Mouse (Mus musculus) urinary bladder, postnatal 36 days (tissue): ENCODE results near the gene Lars2.
A peak's percentile ranks its signal among the peaks of the same experiment; 100 is the strongest.
"Not testable (repeated sequence)": the region's sequence is repeated elsewhere in the genome, so short reads cannot be mapped to it uniquely, and the experiment has no call there.

Experiments used
- DNase-seq, 2 experiments: peaks; one replicate each; pipeline ENCODE4 v3.0.0; 2022; ENCODE audit warnings: low spot score in 2 of 2, mixed read lengths in 1 of 2

Gene Lars2

DNA sequence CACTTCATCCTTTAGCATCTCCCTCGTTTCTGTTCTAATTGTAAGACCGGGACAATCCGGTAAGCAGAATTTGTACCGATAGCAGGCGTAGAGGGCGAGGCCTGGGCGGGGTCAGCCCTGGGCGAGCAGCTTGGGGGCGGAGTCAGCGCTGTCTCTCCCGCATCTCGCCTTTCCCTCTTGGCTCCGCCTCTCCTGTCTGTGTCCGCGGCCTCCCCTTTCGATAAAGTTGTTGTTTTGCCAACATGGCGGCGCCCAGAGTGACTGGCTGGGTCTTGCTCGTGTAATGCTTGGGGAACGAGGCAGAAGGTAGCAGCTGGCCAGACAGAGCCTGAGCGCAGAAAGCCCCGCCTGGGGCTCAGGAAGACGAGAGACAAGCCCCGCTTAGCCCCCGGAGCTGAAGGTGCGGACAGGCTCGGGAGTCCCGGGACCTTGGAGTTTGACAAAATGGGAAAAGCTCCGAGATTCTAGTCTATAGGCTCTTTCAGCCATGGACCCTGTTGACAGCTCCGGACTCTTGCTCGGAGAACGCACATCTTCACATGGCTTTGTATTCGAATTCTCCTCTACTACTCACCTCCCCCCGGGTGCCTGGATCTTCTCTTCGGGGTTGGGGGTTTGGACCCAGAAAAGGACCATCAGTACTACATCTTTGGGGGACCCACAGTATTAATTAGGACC is at the start of gene Lars2:
Gene Lars2 (plus strand): TSS at position 220 of the 678 bp plus-strand sequence.
- DNase-seq: peak; percentile 90 to 93

DNA sequence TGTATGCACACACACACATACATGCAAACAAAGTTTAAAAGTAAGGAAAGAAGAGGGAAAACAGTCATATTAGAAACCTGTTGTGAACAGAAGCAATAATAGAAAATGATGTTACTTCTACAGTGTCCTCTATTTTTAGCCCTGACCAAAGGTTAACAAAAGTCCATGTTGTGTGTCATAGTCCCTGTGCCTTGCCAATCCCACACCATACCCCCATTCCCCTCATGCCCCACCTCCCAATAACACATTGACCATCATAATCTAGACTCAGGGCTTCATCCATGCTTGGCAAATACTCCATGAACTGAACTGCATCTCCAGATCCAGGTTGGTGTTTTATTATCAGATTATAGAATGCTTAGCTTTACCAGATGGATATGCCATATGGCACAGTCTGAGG is 40.6 kb upstream of the Lars2 start:
- DNase-seq: no peak

DNA sequence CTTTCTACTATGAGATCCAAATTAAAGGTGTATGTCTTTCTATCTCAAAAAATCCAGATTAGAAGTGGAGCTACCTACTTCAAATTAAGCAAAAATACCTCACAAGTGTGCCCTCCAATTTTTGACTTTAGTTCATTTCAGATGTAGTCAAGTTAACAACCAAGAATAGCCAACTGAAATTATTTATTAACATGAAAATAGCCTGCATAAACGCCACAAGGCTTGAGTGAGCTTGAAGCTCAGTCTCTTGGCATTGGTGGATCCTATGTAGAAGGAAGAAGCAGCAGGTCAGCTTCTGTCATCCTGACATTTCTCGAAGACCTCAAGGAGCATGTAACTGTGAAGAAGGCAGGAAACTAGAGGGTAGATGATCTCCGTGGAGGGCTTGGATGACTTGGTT is 38.4 kb upstream of the Lars2 start:
- DNase-seq: no peak

DNA sequence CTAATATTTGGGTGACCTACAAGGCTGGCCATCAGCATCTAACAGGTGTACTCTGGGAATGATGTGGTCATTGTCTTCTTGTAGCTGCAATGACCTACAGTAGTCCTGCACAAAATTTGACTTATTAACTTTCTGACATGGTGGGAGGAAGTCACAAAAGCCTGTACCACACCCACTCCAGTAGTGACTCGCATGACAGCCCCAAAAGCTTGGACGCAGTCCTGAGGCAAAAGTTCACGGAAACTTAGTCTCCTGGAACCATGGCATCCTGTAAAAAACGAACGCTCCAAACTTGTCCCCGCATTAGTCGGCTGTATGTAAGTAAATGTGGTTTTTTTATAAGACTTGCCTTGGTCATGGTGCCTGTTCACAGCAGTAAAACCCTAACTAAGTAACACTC is 36.9 kb upstream of the Lars2 start:
- DNase-seq: no peak

DNA sequence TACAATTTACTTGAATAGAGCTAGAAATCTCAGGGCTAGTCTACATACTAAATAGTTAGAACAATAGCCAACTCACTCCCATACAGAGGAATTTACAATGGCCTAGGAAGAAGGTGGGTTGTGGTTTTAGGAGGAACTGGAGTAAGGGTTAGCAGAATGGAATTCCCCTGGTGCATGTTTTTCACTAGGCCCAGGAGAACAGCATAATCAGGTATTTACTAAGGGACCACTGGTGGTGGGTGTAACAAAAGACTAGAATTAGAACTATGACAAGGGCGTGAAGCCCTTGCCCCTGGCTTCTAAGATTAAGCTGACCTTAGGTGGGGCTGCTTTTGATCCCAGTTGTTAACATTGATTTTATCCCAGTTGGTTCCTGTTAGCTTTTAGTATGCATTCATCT is 36.5 kb upstream of the Lars2 start:
- not testable (repeated sequence) for DNase-seq

DNA sequence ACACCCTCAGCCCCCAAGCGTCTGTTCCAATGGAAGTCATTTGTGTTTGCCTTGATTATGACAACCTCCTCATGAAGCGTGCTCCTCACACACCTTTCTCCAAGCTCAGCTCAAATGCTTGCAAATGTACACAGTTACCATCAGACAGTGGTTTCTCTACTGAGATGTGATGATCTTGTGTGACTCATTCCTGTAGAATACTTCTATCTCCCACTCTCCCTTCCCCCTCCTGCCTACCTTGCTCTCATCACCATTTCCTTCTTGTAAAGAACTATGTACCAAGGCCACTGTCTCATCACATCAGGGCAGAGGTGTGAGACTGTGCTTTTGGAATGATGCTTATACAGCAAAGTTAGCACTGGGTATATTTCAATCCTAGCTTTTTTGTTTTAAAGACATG is 33.2 kb upstream of the Lars2 start:
- no peak for DNase-seq

DNA sequence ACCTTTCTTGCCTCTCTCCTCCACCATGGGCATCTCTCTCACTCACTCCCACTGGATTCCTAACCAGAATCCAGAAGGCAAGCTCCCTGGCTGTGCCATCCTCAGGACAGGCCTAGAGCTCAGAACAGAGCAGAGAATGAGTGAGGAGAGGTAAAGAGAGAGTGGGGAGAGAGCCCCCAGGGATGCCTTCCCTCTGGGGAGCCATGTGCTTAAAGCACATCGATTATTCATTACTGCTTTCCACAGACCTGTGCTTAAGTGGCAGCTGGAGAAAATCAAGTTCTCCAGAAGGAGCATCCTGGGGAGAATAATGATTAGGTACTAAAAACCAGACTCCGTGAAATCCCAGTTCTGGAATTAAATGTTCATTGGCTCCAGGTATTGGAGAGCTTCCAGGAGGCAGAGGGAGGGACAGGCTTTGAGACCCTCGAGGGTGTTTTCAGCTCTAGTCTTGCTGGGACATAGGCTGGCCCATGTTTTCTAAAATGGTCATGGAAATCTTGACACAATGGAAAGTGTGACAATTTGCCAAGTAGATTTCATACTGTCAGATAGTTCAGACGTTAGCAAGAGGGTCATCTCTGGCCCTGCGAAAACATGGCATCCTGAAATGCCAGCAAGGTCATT is 31.6 kb upstream of the Lars2 start:
- DNase-seq: no peak

DNA sequence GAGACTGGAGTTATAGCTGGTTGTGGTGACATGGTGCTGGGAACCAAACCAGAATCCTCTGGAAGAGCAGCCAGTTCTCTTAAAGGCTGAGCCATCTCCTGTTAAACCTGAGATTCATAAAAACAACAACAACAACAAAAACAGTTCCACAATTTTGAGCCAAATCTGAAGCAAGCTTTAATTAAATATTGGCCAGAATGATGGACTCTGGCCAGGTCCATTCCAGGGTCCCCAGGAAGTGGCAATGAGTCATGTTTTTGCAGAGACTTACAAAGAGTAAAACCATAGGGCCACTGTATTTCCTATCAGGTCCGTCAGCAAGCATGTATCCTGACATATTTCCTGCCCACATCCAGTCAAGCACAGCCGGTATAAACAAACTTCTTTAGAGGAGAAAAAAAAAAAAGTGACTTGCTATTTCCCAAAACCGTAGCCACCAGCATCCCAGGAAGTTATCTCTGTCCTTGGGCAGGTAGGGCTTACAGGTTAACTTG is 27.0 kb upstream of the Lars2 start:
- no peak for DNase-seq

DNA sequence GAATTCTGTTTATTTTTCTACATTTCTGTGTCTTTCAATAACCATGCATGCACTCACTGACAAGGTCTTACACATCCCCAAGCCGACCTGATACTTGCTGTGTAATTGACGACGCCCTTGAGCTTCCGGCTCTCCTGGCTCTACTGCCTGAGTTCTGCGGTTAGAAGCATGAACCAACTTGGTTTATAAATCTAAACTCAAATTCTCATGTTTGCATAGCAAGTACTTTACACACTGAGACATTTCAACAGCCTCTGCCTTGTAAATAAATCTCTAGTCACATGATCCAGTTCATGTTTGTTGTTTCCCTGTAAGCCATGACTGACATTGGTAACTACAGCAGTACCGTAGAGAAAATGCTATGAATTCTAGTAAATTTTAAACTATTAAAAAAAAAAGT is 25.5 kb upstream of the Lars2 start:
- DNase-seq: peak; percentile 33 to 44

DNA sequence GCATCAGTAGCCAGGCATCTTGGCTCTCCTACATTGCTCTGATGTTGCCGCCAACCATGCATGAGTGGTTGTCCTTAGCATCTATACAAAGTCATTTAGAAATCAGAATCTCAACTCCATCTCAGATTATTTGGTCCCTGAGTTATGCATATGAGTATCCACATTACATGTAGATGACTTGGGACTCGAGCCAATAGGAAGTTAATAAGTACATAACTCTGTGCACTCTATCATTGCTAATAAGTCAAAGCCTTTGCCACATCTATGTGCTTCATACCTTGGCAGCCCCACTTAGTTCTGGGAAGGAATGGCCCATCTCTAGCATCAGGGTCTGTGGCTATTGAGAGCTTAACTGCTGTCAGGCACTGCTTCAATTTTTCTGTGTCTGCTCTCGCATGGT is 23.7 kb upstream of the Lars2 start:
- no peak for DNase-seq

DNA sequence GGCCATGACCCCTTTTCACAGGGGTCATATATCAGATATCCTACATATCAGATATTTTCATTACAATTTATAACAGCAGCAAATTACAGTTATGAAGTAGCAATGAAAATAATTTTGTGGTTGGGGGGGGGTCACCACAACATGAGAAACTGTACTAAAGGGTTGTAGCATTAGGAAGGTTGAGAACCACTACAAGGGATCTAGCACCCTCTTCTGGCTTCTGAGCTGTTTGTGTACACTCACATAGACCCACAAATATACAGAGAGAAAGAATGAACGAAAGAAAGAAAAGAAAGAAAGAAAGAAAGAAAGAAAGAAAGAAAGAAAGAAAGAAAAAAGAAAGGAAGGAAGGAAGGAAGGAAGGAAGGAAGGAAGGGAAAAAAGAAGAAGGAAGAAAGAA is 17.4 kb upstream of the Lars2 start:
- not testable (repeated sequence) for DNase-seq

DNA sequence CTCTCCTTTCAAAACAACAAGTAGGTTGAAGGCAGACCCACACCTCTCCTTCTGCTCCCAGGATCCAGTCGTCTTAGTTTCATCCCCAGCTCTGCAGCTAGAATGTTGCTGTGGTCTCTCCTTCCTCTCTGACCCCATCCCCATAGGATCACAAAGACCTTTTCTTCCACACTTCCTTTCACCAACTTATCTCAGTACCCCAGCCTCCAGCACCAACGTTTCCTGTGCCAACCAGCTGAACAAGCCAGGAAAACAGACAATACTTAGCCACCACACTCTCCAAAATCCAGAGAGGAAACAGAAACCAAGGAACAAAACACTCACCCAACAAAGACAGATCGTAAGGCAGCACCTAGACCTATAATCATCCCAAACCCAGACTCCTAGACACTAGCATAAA is 6.7 kb upstream of the Lars2 start:
- no peak for DNase-seq

DNA sequence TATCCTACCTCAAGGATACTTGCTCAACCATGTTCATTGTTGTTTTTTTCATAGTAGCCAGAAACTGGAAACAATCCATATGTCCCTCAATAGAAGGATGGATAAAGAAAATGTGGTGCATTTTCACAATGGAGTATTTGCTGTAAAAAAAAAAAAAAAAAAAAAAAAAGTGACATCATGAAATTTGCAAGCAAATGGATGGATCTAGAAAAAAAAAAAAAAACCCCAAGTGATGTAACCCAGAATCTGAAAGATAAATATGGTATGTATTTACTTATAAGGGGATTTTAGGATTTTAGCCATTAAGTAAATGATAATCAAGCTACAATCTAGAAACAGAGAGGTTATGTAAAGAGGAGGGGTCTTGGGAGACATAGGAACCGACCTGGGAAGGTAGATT is 1.4 kb upstream of the Lars2 start:
- DNase-seq: no peak

DNA sequence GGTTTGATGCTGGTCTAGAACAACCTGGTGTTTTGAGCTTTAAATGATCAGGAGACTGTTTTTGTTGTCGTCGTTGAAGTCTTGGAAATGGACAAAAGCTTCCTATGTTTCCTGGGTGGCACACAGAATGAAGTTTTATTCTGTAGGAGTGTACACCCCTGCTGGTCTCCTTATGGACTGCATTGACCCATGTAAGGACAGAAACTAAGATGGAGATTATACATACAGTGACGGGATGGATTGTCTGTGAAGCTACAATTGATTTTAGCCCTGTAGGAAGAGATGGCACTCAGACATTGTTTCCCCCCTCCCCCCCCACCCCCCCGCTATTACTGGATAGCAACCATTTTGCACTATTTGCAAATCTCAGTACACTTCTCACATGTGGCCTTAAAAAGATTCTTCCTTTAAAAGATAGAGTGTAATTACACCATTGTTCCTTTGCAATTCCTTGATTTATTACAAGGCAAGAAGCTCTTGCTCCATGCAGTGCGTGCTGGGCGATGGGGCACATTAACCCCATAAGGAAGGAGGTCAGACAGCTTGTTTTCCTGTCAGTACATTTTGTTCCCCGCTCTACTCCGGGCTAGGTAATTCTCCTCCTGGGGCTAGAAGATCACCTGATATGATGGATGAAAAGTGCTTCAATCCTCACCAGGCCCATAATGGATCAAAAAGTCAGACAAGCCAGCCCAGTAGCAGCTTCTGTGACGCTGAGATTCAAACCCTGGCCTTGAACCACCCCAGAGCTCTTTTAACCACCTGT is 602 bp upstream of the Lars2 start:
- no peak for DNase-seq

DNA sequence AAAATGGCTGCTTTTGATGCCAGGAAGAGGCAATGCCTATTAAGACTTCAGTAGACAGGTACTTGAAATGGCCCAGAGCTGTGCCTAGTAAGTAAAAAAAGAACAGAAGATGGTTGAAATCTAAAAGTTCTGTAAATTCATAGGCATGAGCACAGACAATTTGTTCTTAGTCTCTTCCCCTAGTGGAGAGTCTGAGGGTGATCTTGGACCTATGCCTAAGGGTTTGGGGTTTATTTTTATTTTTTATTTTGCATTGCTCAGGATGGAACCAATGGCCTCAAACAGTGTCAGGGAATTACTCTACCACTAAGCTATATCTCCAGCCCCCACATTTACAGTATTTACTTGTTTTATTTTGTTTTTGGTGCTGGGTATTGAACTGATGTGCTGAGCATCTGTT is 909 bp downstream of the Lars2 start:
- no peak for DNase-seq

DNA sequence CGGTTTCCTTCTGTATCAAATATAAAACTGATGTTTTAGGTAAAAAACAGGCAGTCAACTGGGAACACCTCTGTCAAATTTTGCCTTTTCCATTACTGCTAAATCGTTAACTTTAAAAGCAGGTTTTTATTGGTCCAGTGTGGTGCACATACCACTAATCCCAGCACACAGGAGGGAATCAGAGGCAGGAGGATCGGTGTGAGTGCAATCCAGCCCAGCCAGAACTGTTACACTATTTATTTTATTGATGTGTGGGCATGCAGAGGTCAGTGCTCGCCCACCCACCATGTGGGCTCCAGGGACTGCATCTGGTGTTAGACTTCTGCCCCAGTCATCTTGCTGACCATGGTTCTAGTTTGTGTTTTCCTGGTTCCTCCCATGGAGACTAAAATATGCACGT is 15.7 kb downstream of the Lars2 start:
- no peak for DNase-seq

DNA sequence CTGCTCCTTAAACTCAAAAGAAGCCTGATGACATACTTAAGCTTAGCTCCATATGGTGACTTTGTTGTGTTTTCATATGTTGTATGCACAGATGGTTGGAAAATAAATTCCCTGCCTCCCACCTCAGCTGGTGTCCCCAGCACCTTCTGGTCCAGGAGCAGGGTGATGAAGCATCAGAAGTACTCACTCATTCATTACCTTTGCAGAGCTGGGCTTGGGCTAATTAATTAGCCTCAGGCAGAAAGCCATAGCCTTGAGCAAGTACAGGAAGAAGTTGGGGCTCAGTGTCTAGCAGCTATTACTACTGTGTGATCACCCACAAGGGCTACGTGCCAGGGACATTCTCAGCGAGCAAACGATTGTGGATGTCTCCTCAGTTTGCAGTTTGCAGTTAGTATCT is 18.0 kb downstream of the Lars2 start:
- DNase-seq: no peak

DNA sequence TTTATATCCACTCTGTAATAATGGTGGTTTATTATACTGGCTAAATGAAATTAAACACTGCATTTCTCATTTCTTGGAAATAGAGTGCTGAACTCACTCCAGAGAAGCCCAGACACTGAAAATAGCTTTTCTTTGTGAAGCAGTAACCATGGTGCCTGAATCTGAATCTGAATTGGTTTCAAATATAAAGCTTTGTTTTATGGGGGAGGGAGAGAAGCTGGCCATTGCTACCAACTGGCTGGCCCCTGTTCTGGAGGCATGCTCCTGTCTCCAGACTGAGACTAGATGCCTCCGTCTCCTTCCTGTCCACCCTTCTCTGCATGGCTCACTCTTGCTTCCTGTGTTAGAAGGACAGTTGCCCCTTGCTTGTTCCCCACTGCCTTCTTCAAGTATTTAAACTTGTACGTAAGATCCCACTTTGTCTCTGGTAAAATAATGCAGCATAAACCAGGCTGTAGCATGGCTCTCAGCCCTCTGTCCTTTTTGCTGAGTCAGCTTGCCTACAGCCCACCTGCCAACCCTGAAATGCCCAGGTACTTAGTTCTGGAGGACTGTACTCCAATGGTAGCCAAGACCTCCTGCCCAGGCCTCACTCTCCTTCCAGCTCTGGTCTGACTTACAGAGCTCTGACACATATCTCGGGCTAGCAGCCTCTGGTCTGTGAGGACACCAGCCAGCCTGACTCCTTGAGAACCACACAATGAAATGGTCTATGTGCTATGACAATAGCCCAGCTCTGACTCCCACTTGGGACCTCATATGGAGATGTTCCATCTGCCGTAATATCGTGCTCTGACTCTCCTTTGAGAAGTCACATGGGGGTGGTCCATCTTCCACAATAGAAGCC is 18.8 kb downstream of the Lars2 start:
- no peak for DNase-seq

DNA sequence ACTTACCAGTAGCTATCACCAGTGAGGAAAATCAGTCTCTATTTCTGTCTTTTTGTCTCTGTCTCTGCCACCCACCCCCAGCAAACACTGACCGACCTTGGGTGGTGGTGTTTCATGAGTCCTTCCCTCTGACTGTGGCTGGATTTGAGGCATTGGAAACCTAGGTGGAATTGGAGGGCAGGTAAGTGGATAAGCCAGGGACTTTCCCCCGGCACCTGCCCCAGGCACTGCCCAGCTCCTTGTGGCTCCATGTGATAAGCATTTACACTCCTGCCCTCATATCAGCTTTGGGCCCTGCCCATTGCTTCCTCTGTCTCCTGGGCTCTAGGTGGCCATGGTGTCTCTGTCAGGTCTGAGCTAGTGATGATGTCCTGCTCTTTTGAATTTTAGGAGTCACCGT is 19.6 kb downstream of the Lars2 start:
- DNase-seq: no peak

DNA sequence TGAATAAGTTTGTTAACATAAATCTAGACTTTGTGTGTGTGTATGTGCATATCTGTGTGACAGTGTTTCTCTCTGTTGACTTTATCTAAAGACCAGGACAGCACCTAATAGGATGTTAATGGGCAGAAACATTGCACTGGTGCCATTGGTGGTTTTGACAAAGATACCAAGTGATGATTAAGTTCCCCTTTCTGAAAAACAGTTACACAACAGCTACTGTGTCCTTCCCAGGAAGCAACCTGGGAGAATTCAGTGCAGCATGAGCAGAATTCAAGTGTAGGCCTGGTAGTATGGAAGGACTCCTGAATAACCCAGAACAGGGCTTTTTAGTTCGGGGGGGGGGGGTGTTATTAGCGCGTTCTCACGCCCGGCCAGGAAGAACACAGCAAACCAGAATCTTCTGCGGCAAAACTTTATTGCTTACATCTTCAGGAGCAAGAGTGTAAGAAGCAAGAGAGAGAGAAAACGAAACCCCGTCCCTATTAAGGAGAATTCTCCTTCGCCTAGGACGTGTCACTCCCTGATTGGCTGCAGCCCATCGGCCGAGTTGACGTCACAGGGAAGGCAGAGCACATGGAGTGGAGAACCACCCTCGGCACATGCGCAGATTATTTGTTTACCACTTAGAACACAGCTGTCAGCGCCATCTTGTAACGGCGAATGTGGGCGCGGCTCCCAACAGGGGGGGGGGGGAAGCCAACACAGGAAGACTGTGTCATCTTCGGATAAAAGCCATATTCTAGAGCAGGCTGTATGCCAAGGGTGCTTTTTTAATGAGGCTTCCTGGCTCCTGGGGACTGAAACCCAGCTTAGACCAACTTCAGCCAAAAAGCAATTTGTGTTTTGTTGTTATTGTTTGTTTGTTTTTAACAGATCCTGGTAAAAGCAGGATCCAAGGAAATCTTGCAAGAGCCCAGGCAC is 21.6 kb downstream of the Lars2 start:
- DNase-seq: not testable (repeated sequence)
